Mouse (Mus musculus) embryonic facial prominence, embryonic 12.5 days (tissue): ENCODE results near the gene Il13. TPM values are rescaled to one million over a fixed set of nuclear protein-coding genes. Genes with fewer than 3 reads are reported as not detected.

Source experiments
- polyA plus RNA-seq: library from polyadenylated mRNA; unstranded; fragments of >200 nt; fragmentation: Nextera tagmentation; extraction: Ambion mirVana; gene quantifications from 2 replicates; pipeline ENCODE4 v1.2.1, GENCODE M21; 2016

Gene Il13
- polyA plus RNA-seq, 1 experiment from 2014 or later, result not detected

Other genes with a start within 250 kb of the Il13 start
- gene Leap2, start 211.5 kb downstream of the Il13 start, polyA plus RNA-seq, result 0.56 TPM in 1 of 2 replicates, not detected in the other
- 476 and 519 TPM in 2 replicates for gene Uqcrq, start 203.9 kb downstream of the Il13 start, polyA plus RNA-seq
- gene Gdf9, start 203.7 kb downstream of the Il13 start, polyA plus RNA-seq, result 1.5 and 1.8 TPM in 2 replicates
- gene Gm10447, start 177.6 kb downstream of the Il13 start, polyA plus RNA-seq, result 0.22 and 0.27 TPM in 2 replicates
- gene Shroom1, start 177.5 kb downstream of the Il13 start, polyA plus RNA-seq, result 5.9 and 6.5 TPM in 2 replicates
- not detected in 2 replicates for gene Gm9837, start 164.2 kb downstream of the Il13 start, polyA plus RNA-seq
- 0.25 TPM in 1 of 2 replicates, not detected in the other for gene Gm9945, start 154.5 kb downstream of the Il13 start, polyA plus RNA-seq
- 1.6 and 2.4 TPM in 2 replicates for gene Sowaha, start 154.4 kb downstream of the Il13 start, polyA plus RNA-seq
- 37.0 and 38.9 TPM in 2 replicates for gene Sept8, start 115.4 kb downstream of the Il13 start, polyA plus RNA-seq
- 101 and 112 TPM in 2 replicates for gene Kif3a, start 67.3 kb downstream of the Il13 start, polyA plus RNA-seq
- gene Il4, start 16.0 kb downstream of the Il13 start, polyA plus RNA-seq, result 1.2 and 2.3 TPM in 2 replicates
- 25.3 and 30.9 TPM in 2 replicates for gene Rad50, start 72.6 kb upstream of the Il13 start, polyA plus RNA-seq
- gene Il5, start 86.1 kb upstream of the Il13 start, polyA plus RNA-seq, result not detected in 2 replicates
- 7.9 and 10.2 TPM in 2 replicates for gene Irf1, start 135.3 kb upstream of the Il13 start, polyA plus RNA-seq
- not detected in 2 replicates for gene Gm17334, start 138.5 kb upstream of the Il13 start, polyA plus RNA-seq
- 0.28 and 0.74 TPM in 2 replicates for gene Gm12216, start 224.6 kb upstream of the Il13 start, polyA plus RNA-seq